Mouse (Mus musculus) G1E (cell line): ENCODE data around the gene Ddr1.

Experiments
- CTCF ChIP-seq: IDR thresholded peaks from 2 replicates; pipeline ENCODE4 v1.5.1; 2012; ENCODE audit warnings: low read depth, low read length, inconsistent platforms, mixed read lengths
- POLR2AphosphoS5 ChIP-seq: IDR thresholded peaks from 2 replicates; pipeline ENCODE4 v1.6.1; 2012; ENCODE audit warnings: low read depth, low read length, inconsistent platforms; ENCODE audit not compliant: insufficient replicate concordance

- no peak for TF ChIP-seq POLR2AphosphoS5
- no peak for TF ChIP-seq CTCF
These were observed 30.9 kb downstream of the Ddr1 start, which contains the start of gene Gtf2h4 for GRCm38 (mm10) chr17:35673416-35674035.
